Mouse (Mus musculus): ENCODE data around the gene Wdr4. TPM values are rescaled to one million over a fixed set of nuclear protein-coding genes. Genes with fewer than 3 reads are reported as not detected.
A peak's percentile ranks its signal among the peaks of the same experiment; 100 is the strongest.
"Not testable (repeated sequence)": the region's sequence is repeated elsewhere in the genome, so short reads cannot be mapped to it uniquely, and the experiment has no call there.

Gene Wdr4
- polyA plus RNA-seq, 1 experiment, result 13.8 TPM

DNA sequence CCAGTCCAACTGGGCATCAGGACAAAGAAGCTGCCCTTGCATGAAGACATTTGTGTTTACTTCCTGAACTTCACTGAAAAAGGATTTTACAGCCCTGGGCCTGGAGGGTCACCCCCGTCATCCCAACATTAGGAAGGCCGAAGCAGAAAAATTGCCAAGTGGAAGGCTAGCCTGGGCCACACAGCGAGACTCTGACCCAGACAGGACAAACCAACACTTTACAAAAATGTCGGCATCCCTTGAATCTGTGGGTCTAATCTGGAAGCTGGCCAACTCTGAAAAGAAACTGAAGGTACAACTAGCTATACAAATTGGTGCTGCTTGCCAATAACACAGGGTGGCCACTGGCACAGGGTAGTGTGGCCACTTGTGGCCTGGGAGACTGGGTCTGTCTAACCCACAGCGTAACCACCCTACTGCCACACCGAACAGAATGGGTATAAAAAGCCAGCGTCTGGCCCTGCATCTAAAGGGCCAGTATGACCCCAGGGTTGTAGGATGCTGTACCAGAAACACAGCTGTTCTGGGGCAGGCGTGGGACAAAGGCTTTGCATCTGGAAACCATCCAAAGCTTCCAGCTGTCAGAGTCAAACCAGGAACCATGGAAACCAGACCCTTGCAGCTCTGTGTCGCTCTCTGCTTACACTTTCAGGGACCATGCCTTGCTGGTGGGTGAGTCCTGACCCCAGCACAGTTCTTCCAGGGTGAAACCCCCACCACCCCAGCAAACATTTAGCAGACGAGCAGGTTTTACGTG, 37.5 kb upstream of the Wdr4 start:
- no peak for TF ChIP-seq CTCF (IDR thresholded peaks at IDR 0.05; ENCODE audit: low read depth, low read length)
- TF ChIP-seq POLR2A (IDR thresholded peaks at IDR 0.05; ENCODE audit: borderline replicate concordance, low read depth, low read length), result no peak
- Histone ChIP-seq H3K4me1 (ENCODE audit: control insufficient read depth, insufficient read depth, low read length) (peaks cover 28% of the 10 kb centered on the region), H3K27ac (ENCODE audit: insufficient read depth, low read depth, low read length) (peak overlapping the region; percentile 69), H3K4me3 (ENCODE audit: insufficient read depth, low read length) (peak overlapping the region; percentile 68)

DNA sequence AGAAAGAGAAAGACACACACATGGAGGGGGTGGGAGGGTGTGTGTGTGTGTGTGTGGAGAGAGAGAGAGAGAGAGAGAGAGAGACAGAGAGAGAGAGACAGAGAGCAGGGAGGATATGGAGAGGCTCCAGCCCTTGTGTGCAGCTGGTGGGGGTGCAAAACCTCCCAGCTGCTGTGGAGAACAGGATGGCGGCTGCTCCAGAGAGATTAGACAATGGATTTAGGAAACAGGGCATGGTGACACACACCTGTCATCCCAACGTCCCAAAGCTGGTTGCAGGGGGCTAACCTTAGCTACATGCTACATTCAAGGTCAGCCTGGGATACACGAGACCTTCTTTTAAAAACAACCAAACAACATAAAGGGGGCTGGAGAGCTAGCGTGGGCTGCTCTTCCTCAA, 36.5 kb upstream of the Wdr4 start:
- Histone ChIP-seq H3K4me3 (ENCODE audit: insufficient read depth, low read length) (no peak overlapping the region), H3K4me1 (ENCODE audit: control insufficient read depth, insufficient read depth, low read length) (peaks cover 28% of the 10 kb centered on the region), H3K27ac (ENCODE audit: insufficient read depth, low read depth, low read length) (no peak overlapping the region)
- TF ChIP-seq POLR2A (IDR thresholded peaks at IDR 0.05; ENCODE audit: borderline replicate concordance, low read depth, low read length) (no peak), CTCF (IDR thresholded peaks at IDR 0.05; ENCODE audit: low read depth, low read length) (no peak)

DNA sequence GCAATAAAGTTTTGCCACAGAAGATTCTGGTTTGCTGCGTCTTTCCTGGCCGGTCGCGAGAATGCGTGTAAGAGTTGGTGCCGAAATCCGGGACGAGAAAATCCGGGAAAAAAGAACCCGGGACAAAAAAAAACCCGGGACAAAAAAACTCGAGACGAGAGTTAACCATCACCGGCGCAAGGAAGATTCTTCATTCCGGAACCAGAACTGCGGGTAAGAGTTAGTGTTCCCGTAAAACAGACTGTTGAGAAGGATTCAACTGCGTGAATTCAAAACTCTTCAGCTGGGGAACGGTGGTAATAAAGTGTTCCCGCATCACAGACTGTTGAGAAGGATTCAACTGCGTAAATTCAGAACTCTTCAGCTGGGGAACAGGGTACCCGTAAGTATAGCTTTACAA, 32.8 kb upstream of the Wdr4 start:
- not testable (repeated sequence) for H3K27ac ChIP-seq (ENCODE audit: insufficient read depth, low read depth, low read length); H3K4me3 ChIP-seq (ENCODE audit: insufficient read depth, low read length)
- peaks cover 12% of the 10 kb centered on the region for H3K4me1 ChIP-seq (ENCODE audit: control insufficient read depth, insufficient read depth, low read length)

DNA sequence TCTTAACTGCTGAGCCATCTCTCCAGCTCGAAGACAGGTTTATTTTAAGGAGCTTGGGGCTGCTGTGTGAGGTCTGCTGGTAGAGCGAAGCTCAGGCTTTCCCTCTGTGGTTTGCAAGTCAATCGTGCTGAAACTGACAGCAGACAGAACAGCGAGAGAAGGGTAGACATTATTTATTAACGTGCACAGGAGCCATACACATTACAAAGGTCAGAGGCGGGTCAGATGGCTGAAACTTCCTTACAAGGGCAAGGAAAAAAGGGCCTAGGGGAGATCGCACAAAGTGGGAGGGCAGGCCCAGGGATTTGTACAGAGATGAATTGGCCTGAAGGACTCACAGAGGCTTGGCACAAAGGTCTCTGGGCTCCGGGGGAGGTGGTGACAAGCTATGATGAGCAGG, 29.6 kb upstream of the Wdr4 start:
- Histone ChIP-seq H3K4me3 (ENCODE audit: insufficient read depth, low read length) (no peak overlapping the region), H3K4me1 (ENCODE audit: control insufficient read depth, insufficient read depth, low read length) (no peaks in the 10 kb centered on the region), H3K27ac (ENCODE audit: insufficient read depth, low read depth, low read length) (no peak overlapping the region)
- TF ChIP-seq CTCF (IDR thresholded peaks at IDR 0.05; ENCODE audit: low read depth, low read length) (no peak), POLR2A (IDR thresholded peaks at IDR 0.05; ENCODE audit: borderline replicate concordance, low read depth, low read length) (no peak)

DNA sequence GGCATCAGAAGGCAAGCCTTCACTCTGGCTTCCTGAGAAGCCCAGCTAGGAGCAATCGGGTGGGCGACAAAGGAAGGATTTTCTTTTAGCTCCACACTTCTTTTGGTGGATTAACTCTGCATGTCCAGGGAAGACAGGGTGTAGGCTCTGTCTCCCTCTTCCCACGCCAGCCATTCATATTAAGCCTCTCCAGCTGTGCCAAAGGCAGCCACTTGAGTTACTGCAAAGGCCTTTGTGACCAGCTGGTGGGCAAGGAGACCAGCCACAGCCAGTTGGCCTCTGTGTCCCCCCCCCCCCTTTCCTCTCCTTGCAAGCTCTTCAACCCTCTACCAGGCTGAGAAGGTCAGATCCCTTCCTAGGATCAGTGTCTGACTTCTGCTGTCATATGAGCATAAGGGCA, 28.2 kb upstream of the Wdr4 start:
- Histone ChIP-seq H3K27ac (ENCODE audit: insufficient read depth, low read depth, low read length) (no peak overlapping the region), H3K4me3 (ENCODE audit: insufficient read depth, low read length) (no peak overlapping the region), H3K4me1 (ENCODE audit: control insufficient read depth, insufficient read depth, low read length) (no peaks in the 10 kb centered on the region)
- no peak for TF ChIP-seq CTCF (IDR thresholded peaks at IDR 0.05; ENCODE audit: low read depth, low read length)
- TF ChIP-seq POLR2A (IDR thresholded peaks at IDR 0.05; ENCODE audit: borderline replicate concordance, low read depth, low read length), result no peak

DNA sequence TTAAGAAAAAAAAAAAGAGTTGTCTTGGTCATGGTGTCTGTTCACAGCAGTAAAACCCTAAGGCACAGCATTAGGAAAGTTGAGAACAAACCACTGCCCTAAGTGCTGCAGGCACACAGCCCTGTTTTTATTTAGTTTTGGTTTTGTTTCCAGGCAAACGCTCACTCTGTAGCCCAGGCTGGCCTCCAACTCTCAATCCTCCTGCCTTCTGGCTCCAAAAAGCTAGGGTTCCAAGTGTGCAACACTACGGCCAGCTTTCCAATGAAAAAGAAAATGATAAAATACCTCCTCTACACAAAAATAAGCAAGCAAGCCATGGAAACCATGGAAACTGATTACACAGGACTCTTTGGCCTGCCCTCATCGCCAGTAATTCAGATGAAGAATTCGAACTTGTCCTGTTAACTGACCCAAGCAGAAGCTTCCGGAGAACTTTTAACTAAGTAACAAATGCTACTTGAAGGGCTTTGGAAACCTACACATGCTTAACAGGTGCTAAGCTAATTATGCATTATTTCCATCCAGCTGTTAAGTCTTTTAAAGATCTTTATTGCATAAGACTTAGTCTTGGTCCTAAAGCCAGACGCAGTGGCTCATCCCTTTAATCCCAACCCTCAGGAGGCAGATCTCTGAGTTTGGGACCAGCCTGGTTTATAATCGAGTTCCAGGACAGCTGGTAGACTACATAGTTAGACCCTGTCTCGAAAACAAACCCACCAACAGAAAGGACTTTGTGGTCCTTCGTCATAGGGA, 26.8 kb upstream of the Wdr4 start:
- no peak for TF ChIP-seq POLR2A (IDR thresholded peaks at IDR 0.05; ENCODE audit: borderline replicate concordance, low read depth, low read length)
- TF ChIP-seq CTCF (IDR thresholded peaks at IDR 0.05; ENCODE audit: low read depth, low read length), result no peak
- H3K4me1 ChIP-seq (ENCODE audit: control insufficient read depth, insufficient read depth, low read length), result peaks cover 1% of the 10 kb centered on the region; the same call in 1 of the 2 replicates
- no peak overlapping the region for H3K27ac ChIP-seq (ENCODE audit: insufficient read depth, low read depth, low read length)
- no peak overlapping the region for H3K4me3 ChIP-seq (ENCODE audit: insufficient read depth, low read length)

DNA sequence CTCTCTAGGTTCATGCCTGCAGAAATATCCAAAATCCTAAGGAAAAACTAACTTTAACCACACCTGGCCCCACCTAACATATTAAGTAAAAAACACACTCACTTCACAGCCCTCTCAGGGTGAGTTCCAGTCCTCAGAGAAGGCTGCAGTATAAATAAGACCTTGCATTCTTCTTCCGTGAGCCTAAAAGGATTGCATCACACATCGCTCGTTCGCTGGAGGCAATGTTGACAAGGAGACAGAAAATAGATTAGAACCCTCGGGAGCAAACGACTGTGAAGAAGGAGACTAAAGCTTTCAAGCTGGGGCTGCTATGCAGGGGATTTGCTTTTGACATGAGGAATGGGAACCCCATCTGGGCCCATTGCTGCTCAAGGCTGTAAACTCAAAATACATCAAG, 23.8 kb upstream of the Wdr4 start:
- TF ChIP-seq CTCF (IDR thresholded peaks at IDR 0.05; ENCODE audit: low read depth, low read length), result no peak
- TF ChIP-seq POLR2A (IDR thresholded peaks at IDR 0.05; ENCODE audit: borderline replicate concordance, low read depth, low read length), result no peak
- H3K4me3 ChIP-seq (ENCODE audit: insufficient read depth, low read length), result no peak overlapping the region
- peaks cover 3% of the 10 kb centered on the region; the same call in 1 of the 2 replicates for H3K4me1 ChIP-seq (ENCODE audit: control insufficient read depth, insufficient read depth, low read length)
- no peak overlapping the region for H3K27ac ChIP-seq (ENCODE audit: insufficient read depth, low read depth, low read length)

DNA sequence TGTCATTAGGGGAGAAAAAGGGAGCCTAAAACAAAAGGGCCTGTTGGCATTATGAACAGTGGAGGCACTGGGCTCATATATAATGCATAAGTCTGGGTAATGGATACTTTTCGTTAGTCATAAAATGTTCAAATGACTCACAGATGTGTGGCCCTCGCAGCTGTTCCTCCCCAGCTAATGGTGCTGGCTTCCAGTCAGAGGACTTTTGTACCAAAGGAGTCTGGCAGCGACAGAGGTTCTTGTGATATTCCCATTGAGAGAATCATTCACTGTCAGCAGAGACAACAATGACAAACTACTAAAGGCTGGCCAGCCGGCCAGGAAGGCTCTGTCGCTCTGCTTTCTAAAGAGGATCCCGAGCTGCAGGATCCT, 21.7 kb upstream of the Wdr4 start:
- Histone ChIP-seq H3K4me3 (ENCODE audit: insufficient read depth, low read length) (no peak overlapping the region), H3K4me1 (ENCODE audit: control insufficient read depth, insufficient read depth, low read length) (peaks cover 3% of the 10 kb centered on the region; the same call in 1 of the 2 replicates), H3K27ac (ENCODE audit: insufficient read depth, low read depth, low read length) (no peak overlapping the region)
- TF ChIP-seq CTCF (IDR thresholded peaks at IDR 0.05; ENCODE audit: low read depth, low read length), result no peak
- TF ChIP-seq POLR2A (IDR thresholded peaks at IDR 0.05; ENCODE audit: borderline replicate concordance, low read depth, low read length), result no peak

DNA sequence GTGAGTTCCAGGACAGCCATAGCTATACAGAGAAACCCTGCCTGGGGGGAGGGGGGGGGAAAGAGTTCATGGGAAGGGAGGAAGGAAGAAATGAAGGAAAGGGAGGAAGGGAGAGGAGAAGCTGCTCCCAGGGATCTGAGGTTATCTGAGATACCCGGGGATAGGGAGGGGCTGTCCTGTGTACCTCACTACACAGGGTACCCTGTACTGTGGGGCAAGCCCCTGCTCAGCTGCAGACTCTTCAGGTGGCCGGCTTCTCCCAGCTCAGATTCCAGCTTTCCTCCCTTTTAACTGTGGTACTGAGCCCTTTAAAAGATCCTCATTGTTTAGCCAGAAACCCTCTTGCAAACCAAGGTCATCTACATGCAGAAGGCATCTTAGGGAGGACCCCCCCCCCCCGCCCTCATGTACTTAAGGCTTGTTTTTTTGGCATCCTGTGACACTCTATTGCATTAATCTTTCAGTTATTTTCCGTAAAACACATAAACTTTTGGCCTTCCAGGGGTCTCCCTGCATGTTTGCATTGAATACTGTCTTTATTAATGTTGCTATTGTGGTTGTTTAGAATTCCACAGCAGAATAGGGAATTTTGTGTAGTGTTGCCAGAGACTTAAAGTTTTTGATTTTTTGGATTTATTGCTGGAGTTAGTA, 21.2 kb upstream of the Wdr4 start:
- H3K4me1 ChIP-seq (ENCODE audit: control insufficient read depth, insufficient read depth, low read length), result peaks cover 4% of the 10 kb centered on the region; the same call in 1 of the 2 replicates
- H3K27ac ChIP-seq (ENCODE audit: insufficient read depth, low read depth, low read length), result no peak overlapping the region
- TF ChIP-seq POLR2A (IDR thresholded peaks at IDR 0.05; ENCODE audit: borderline replicate concordance, low read depth, low read length) (no peak), CTCF (IDR thresholded peaks at IDR 0.05; ENCODE audit: low read depth, low read length) (no peak)
- H3K4me3 ChIP-seq (ENCODE audit: insufficient read depth, low read length), result no peak overlapping the region

DNA sequence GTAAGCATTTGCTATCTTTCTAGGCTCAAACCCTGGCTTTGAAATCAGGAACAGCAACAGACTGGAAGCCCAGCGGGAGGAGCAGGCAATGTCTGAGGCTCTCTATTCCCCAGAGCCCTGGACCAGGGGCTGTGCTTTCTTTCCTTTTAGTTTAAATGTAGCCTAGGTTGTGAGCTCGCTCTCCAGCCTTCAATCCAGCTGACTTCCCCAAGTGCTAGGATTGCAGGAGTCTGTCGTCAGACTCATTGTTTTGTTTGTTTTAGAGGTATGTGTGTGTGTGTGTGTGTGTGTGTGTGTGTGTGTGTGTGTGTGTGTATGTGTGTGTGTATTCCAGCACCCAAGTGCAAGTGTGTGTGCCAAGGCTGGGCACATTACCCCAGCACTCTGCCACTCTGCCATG, 20.3 kb upstream of the Wdr4 start:
- Histone ChIP-seq H3K4me3 (ENCODE audit: insufficient read depth, low read length) (no peak overlapping the region), H3K27ac (ENCODE audit: insufficient read depth, low read depth, low read length) (no peak overlapping the region), H3K4me1 (ENCODE audit: control insufficient read depth, insufficient read depth, low read length) (peaks cover 10% of the 10 kb centered on the region)
- TF ChIP-seq CTCF (IDR thresholded peaks at IDR 0.05; ENCODE audit: low read depth, low read length), result no peak
- no peak for TF ChIP-seq POLR2A (IDR thresholded peaks at IDR 0.05; ENCODE audit: borderline replicate concordance, low read depth, low read length)
